Mouse (Mus musculus) midbrain, postnatal 0 days (tissue): ENCODE results near the gene Rab17. TPM values are rescaled to one million over a fixed set of nuclear protein-coding genes. Genes with fewer than 3 reads are reported as not detected.

Experiments
- ATAC-seq: fragments of 200-750 bp; cut with Nextera tagmentation; 2 replicates; pipeline ENCODE4 v1.8.0; 2017; ENCODE audit warnings: moderate number of reproducible peaks, mild to moderate bottlenecking, moderate TSS enrichment, moderate library complexity; ENCODE audit not compliant: low FRiP score
- DNase-seq: peaks from one replicate; pipeline ENCODE4 v3.0.0-alpha.2; 2015; ENCODE audit warnings: low spot score
- H3K27ac ChIP-seq: fragments of 300-500 bp; sonication (generic); 2 replicates; pipeline ENCODE4 v1.5.1; 2014; ENCODE audit warnings: low read depth, mild to moderate bottlenecking, low read length, mixed read lengths
- H3K27me3 ChIP-seq: fragments of 300-500 bp; sonication (generic); 2 replicates; pipeline ENCODE4 v1.6.1; 2014; ENCODE audit warnings: low read length, control low read depth, mixed read lengths; ENCODE audit not compliant: insufficient read depth
- H3K36me3 ChIP-seq: fragments of 300-500 bp; sonication (generic); 2 replicates; pipeline ENCODE4 v1.6.1; 2014; ENCODE audit warnings: low read length, control low read depth, mixed read lengths; ENCODE audit not compliant: insufficient read depth
- H3K4me1 ChIP-seq: fragments of 300-500 bp; sonication (generic); 2 replicates; pipeline ENCODE4 v1.6.1; 2014; ENCODE audit warnings: mild to moderate bottlenecking, control low read depth, antibody characterized with exemption, low read length, mixed read lengths; ENCODE audit not compliant: insufficient read depth
- H3K4me2 ChIP-seq: fragments of 300-500 bp; sonication (generic); 2 replicates; pipeline ENCODE4 v1.6.1; 2014; ENCODE audit warnings: low read depth, mild to moderate bottlenecking, low read length, mixed read lengths; ENCODE audit not compliant: poor library complexity, severe bottlenecking
- H3K4me3 ChIP-seq: fragments of 300-500 bp; sonication (generic); 2 replicates; pipeline ENCODE4 v1.5.1; 2014; ENCODE audit warnings: low read depth, mild to moderate bottlenecking, low read length, moderate library complexity
- H3K9ac ChIP-seq: fragments of 300-500 bp; sonication (generic); replicated peaks from 2 replicates; pipeline ENCODE4 v1.6.1; 2014; ENCODE audit warnings: mild to moderate bottlenecking, low read length, moderate library complexity, mixed read lengths; ENCODE audit not compliant: poor library complexity, severe bottlenecking
- H3K9me3 ChIP-seq: fragments of 300-500 bp; sonication (generic); 2 replicates; pipeline ENCODE4 v1.6.1; 2016; ENCODE audit warnings: low read length, control low read depth
- CTCF ChIP-seq: IDR thresholded peaks from 2 replicates; pipeline ENCODE4 v1.5.1; 2016; ENCODE audit warnings: antibody characterized with exemption, mild to moderate bottlenecking
- WGBS: fragments of 180-500 bp; shearing (Covaris S2); extraction: QIAGEN DNeasy Blood & Tissue Kit; methylation state at CpG from one replicate; pipeline ENCODE4 v1.1.7; 2014; 5-methylcytosine and 5-hydroxymethylcytosine counted together
- polyA plus RNA-seq: library from polyadenylated mRNA; unstranded; fragments of >200 nt; fragmentation: Nextera tagmentation; extraction: Ambion mirVana; gene quantifications from 2 replicates; pipeline ENCODE4 v1.2.1, GENCODE M21; 2015
- total RNA-seq: library from RNA; depleted of rRNA; stranded (reverse); fragments of >200 nt; gene quantifications from 2 replicates; pipeline ENCODE4 v1.2.3, GENCODE M21; 2014

The Rab17 gene
- total and polyA plus RNA-seq, 2 experiments from 2014 or later, result 0.26 TPM; not detected in 1

DNA sequence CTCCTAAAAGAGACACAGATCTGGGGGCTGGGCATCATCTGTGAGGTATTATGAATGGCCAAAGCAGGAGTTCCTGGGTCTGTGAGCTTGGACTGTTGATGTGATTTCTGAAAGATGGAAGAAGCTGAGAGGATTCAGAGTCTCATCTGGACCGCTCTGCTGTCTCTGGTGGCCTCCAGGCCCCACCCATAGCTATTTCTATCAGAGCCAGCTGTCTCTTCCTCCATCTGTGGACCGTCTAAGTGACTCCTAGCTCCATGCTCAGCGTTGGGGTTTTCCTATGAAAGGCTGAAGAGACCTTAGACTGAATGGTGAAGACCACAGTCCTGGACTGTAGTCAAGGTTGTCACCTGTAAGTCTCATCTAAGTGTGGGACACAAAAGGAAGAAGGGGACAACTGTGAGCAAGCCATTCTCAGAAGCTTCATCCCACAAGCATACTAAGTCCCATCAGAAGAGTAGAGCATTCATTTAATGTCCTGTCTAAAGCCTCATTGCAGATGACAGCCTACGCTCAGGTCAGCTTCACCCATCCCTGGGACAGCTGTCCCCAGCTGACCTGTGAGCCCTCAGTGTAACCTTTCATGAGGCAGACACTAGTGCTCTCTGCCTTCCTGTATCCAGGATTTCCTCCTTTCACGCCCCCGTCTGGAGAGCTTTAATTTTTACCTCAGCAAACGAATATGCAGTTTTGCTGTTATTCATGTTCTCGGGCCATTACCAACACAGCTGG lies 34.2 kb upstream of the Rab17 start:
- ATAC-seq, result no peak

GRCm38 (mm10) chr1:91002641-91003040 lies 33.2 kb upstream of the Rab17 start:
- DNase-seq (no peak), ATAC-seq (no peak)
- no peak overlapping the region for H3K27ac ChIP-seq
- TF ChIP-seq CTCF, result no peak
- no peaks in the 10 kb centered on the region for H3K9me3 ChIP-seq
- no peaks in the 10 kb centered on the region; the same call in 1 of the 2 replicates for H3K36me3 ChIP-seq
- no peak overlapping the region for H3K4me3 ChIP-seq
- no peak overlapping the region for H3K4me2 ChIP-seq
- no peak overlapping the region for H3K9ac ChIP-seq
- peaks cover 12% of the 10 kb centered on the region; the same call in 1 of the 2 replicates for H3K4me1 ChIP-seq
- H3K27me3 ChIP-seq, result no peaks in the 10 kb centered on the region
- 77% methylated on average over 3 of the region's 3 CpGs for WGBS

More for the DNA sequence above, 34.2 kb upstream of the Rab17 start:
- H3K27me3 ChIP-seq, result no peaks in the 10 kb centered on the region
- H3K9me3 ChIP-seq, result no peaks in the 10 kb centered on the region
- no peaks in the 10 kb centered on the region; the same call in 1 of the 2 replicates for H3K36me3 ChIP-seq
- H3K4me1 ChIP-seq, result peaks cover 6% of the 10 kb centered on the region; the same call in 1 of the 2 replicates
- H3K27ac ChIP-seq, result no peak overlapping the region
- no peak for TF ChIP-seq CTCF
- no peak overlapping the region for H3K4me2 ChIP-seq
- no peak overlapping the region for H3K9ac ChIP-seq
- WGBS, result 92% methylated on average over 8 of the region's 8 CpGs
- no peak overlapping the region for H3K4me3 ChIP-seq
- DNase-seq, result no peak

- Histone ChIP-seq H3K4me2 (no peak overlapping the region), H3K36me3 (no peaks in the 10 kb centered on the region; the same call in 1 of the 2 replicates), H3K9ac (no peak overlapping the region), H3K27ac (no peak overlapping the region), H3K27me3 (no peaks in the 10 kb centered on the region), H3K4me3 (no peak overlapping the region), H3K9me3 (no peaks in the 10 kb centered on the region), H3K4me1 (peaks cover 12% of the 10 kb centered on the region; the same call in 1 of the 2 replicates)
- no peak for DNase-seq
- WGBS, result 88% methylated on average over 3 of the region's 3 CpGs
- ATAC-seq, result no peak
- no peak for TF ChIP-seq CTCF
Measured at GRCm38 (mm10) chr1:91001871-91002539, 32.5 kb upstream of the Rab17 start.

GRCm38 (mm10) chr1:91001101-91001500 lies 31.6 kb upstream of the Rab17 start:
- H3K4me1 ChIP-seq, result peaks cover 12% of the 10 kb centered on the region; the same call in 1 of the 2 replicates
- DNase-seq (no peak), ATAC-seq (no peak)
- WGBS, result 86% methylated on average over 3 of the region's 3 CpGs
- H3K9ac ChIP-seq, result no peak overlapping the region
- no peaks in the 10 kb centered on the region for H3K9me3 ChIP-seq
- H3K4me3 ChIP-seq, result no peak overlapping the region
- no peaks in the 10 kb centered on the region for H3K27me3 ChIP-seq
- TF ChIP-seq CTCF, result no peak
- no peak overlapping the region for H3K4me2 ChIP-seq
- H3K27ac ChIP-seq, result no peak overlapping the region
- H3K36me3 ChIP-seq, result no peaks in the 10 kb centered on the region

DNA sequence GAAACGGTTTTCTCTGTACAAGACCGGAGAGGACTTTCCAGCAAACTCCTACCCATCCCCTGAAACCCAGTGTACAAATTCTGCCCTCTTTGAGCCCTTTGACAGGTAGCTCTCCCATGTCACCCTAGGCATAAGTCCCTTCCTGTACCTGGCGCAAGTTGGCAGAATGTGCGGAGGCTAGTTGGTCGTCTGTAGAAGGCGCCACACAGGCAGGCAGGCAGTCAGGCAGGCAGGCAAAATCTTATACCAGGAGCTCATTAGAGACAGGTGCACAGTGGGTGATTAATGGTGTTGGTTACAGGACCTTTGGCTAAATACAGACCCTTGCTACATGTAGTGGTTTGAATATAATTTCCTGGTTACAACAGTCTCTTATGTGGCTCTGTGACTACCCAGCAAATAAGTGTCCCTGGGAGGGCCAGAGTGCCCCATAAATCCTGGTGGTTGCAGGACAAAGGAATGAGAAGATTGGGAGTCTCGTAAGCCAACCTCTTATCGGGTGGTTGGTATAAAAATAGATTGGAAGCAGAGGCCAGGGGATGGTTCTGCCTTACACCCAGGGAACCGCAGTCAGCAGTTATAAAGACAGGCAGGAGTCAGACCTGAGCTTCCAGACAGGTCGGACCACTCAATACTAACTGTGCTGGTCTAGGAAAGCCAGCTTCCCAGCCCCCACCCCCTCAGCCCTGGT lies 30.6 kb upstream of the Rab17 start:
- H3K9me3 ChIP-seq, result no peaks in the 10 kb centered on the region
- H3K27ac ChIP-seq, result no peak overlapping the region
- no peak for DNase-seq
- no peak for ATAC-seq
- peak overlapping the region; percentile 87; the same call in 1 of the 2 replicates for H3K9ac ChIP-seq
- no peak for TF ChIP-seq CTCF
- H3K4me2 ChIP-seq, result peak overlapping the region; percentile 86
- H3K4me3 ChIP-seq, result peak overlapping the region; percentile 87
- no peaks in the 10 kb centered on the region for H3K36me3 ChIP-seq
- WGBS, result 64% methylated on average over 10 of the region's 10 CpGs
- peaks cover 12% of the 10 kb centered on the region; the same call in 1 of the 2 replicates for H3K4me1 ChIP-seq
- no peaks in the 10 kb centered on the region for H3K27me3 ChIP-seq
